Mouse (Mus musculus): ENCODE data around the gene Rsph3b.
"Not testable (repeated sequence)": the region's sequence is repeated elsewhere in the genome, so short reads cannot be mapped to it uniquely, and the experiment has no call there.

The Rsph3b gene

GRCm38 (mm10) chr17:6947984-6948768 is at the start of gene Rsph3b:
Rsph3b (minus strand) TSS chr17:6948682.
- peak; percentile 53 to 75 for DNase-seq (ENCODE audit: low spot score in 2 of 2)

- not testable (repeated sequence) for DNase-seq (ENCODE audit: low spot score in 2 of 2)
These were observed 49.5 kb upstream of the Rsph3b start for GRCm38 (mm10) chr17:6997778-6998490.

- DNase-seq (ENCODE audit: low spot score in 2 of 2): not testable (repeated sequence)
These were observed 48.3 kb upstream of the Rsph3b start for GRCm38 (mm10) chr17:6996826-6997225.

GRCm38 (mm10) chr17:6995504-6995903 is 47.0 kb upstream of the Rsph3b start:
- not testable (repeated sequence) for DNase-seq (ENCODE audit: low spot score in 2 of 2)

- not testable (repeated sequence) for DNase-seq (ENCODE audit: low spot score in 2 of 2)
These were observed 37.6 kb upstream of the Rsph3b start for GRCm38 (mm10) chr17:6986118-6986517.

GRCm38 (mm10) chr17:6980144-6980543 is 31.7 kb upstream of the Rsph3b start:
- DNase-seq (ENCODE audit: low spot score in 2 of 2): not testable (repeated sequence)

GRCm38 (mm10) chr17:6979380-6979779 is 30.9 kb upstream of the Rsph3b start:
- DNase-seq (ENCODE audit: low spot score in 2 of 2): not testable (repeated sequence)

- DNase-seq (ENCODE audit: low spot score in 2 of 2): peak; percentile 70
These were observed 30.1 kb upstream of the Rsph3b start, which contains the start of gene Gm49721 for GRCm38 (mm10) chr17:6978287-6979248. Gm49721 (plus strand) TSS chr17:6978904.

GRCm38 (mm10) chr17:6974985-6975384 is 26.5 kb upstream of the Rsph3b start:
- DNase-seq (ENCODE audit: low spot score in 2 of 2): not testable (repeated sequence)

GRCm38 (mm10) chr17:6972836-6973396 is 24.4 kb upstream of the Rsph3b start:
- not testable (repeated sequence) for DNase-seq (ENCODE audit: low spot score in 2 of 2)

- not testable (repeated sequence) for DNase-seq (ENCODE audit: low spot score in 2 of 2)
These were observed 22.8 kb upstream of the Rsph3b start for GRCm38 (mm10) chr17:6971238-6971637.

GRCm38 (mm10) chr17:6970334-6970733 is 21.9 kb upstream of the Rsph3b start, which contains the start of gene Rnaset2b:
Rnaset2b (plus strand) TSS chr17:6970634.
- DNase-seq (ENCODE audit: low spot score in 2 of 2): not testable (repeated sequence)

- not testable (repeated sequence) for DNase-seq (ENCODE audit: low spot score in 2 of 2)
These were observed 19.2 kb upstream of the Rsph3b start for GRCm38 (mm10) chr17:6967673-6968072.

GRCm38 (mm10) chr17:6965364-6965763 is 16.9 kb upstream of the Rsph3b start:
- not testable (repeated sequence) for DNase-seq (ENCODE audit: low spot score in 2 of 2)

- not testable (repeated sequence) for DNase-seq (ENCODE audit: low spot score in 2 of 2)
These were observed 14.5 kb upstream of the Rsph3b start for GRCm38 (mm10) chr17:6962936-6963335.

GRCm38 (mm10) chr17:6962339-6962738 is 13.9 kb upstream of the Rsph3b start:
- DNase-seq (ENCODE audit: low spot score in 2 of 2): not testable (repeated sequence)

GRCm38 (mm10) chr17:6961181-6962000 is 12.9 kb upstream of the Rsph3b start:
- DNase-seq (ENCODE audit: low spot score in 2 of 2): peak in 1 of 2 experiments; percentile 53

GRCm38 (mm10) chr17:6960776-6961175 is 12.3 kb upstream of the Rsph3b start, which contains the start of gene Tagap1:
Tagap1 (minus strand) TSS chr17:6961156.
- DNase-seq (ENCODE audit: low spot score in 2 of 2): not testable (repeated sequence)

- not testable (repeated sequence) for DNase-seq (ENCODE audit: low spot score in 2 of 2)
These were observed 11.9 kb upstream of the Rsph3b start for GRCm38 (mm10) chr17:6960349-6960748.
